Mouse (Mus musculus) midbrain, postnatal 0 days (tissue): ENCODE results near the gene Pdxp. TPM values are rescaled to one million over a fixed set of nuclear protein-coding genes. Genes with fewer than 3 reads are reported as not detected.

Experiments used
- ATAC-seq: fragments of 200-750 bp; cut with Nextera tagmentation; 2 replicates; pipeline ENCODE4 v1.8.0; 2017; ENCODE audit warnings: moderate number of reproducible peaks, mild to moderate bottlenecking, moderate TSS enrichment, moderate library complexity; ENCODE audit not compliant: low FRiP score
- DNase-seq: peaks from one replicate; pipeline ENCODE4 v3.0.0-alpha.2; 2015; ENCODE audit warnings: low spot score
- H3K27ac ChIP-seq: fragments of 300-500 bp; sonication (generic); 2 replicates; pipeline ENCODE4 v1.5.1; 2014; ENCODE audit warnings: low read depth, mild to moderate bottlenecking, low read length, mixed read lengths
- H3K27me3 ChIP-seq: fragments of 300-500 bp; sonication (generic); 2 replicates; pipeline ENCODE4 v1.6.1; 2014; ENCODE audit warnings: low read length, control low read depth, mixed read lengths; ENCODE audit not compliant: insufficient read depth
- H3K36me3 ChIP-seq: fragments of 300-500 bp; sonication (generic); 2 replicates; pipeline ENCODE4 v1.6.1; 2014; ENCODE audit warnings: low read length, control low read depth, mixed read lengths; ENCODE audit not compliant: insufficient read depth
- H3K4me1 ChIP-seq: fragments of 300-500 bp; sonication (generic); 2 replicates; pipeline ENCODE4 v1.6.1; 2014; ENCODE audit warnings: mild to moderate bottlenecking, control low read depth, antibody characterized with exemption, low read length, mixed read lengths; ENCODE audit not compliant: insufficient read depth
- H3K4me2 ChIP-seq: fragments of 300-500 bp; sonication (generic); 2 replicates; pipeline ENCODE4 v1.6.1; 2014; ENCODE audit warnings: low read depth, mild to moderate bottlenecking, low read length, mixed read lengths; ENCODE audit not compliant: poor library complexity, severe bottlenecking
- H3K4me3 ChIP-seq: fragments of 300-500 bp; sonication (generic); 2 replicates; pipeline ENCODE4 v1.5.1; 2014; ENCODE audit warnings: low read depth, mild to moderate bottlenecking, low read length, moderate library complexity
- H3K9ac ChIP-seq: fragments of 300-500 bp; sonication (generic); replicated peaks from 2 replicates; pipeline ENCODE4 v1.6.1; 2014; ENCODE audit warnings: mild to moderate bottlenecking, low read length, moderate library complexity, mixed read lengths; ENCODE audit not compliant: poor library complexity, severe bottlenecking
- H3K9me3 ChIP-seq: fragments of 300-500 bp; sonication (generic); 2 replicates; pipeline ENCODE4 v1.6.1; 2016; ENCODE audit warnings: low read length, control low read depth
- CTCF ChIP-seq: IDR thresholded peaks from 2 replicates; pipeline ENCODE4 v1.5.1; 2016; ENCODE audit warnings: antibody characterized with exemption, mild to moderate bottlenecking
- WGBS: fragments of 180-500 bp; shearing (Covaris S2); extraction: QIAGEN DNeasy Blood & Tissue Kit; methylation state at CpG from one replicate; pipeline ENCODE4 v1.1.7; 2014; 5-methylcytosine and 5-hydroxymethylcytosine counted together
- polyA plus RNA-seq: library from polyadenylated mRNA; unstranded; fragments of >200 nt; fragmentation: Nextera tagmentation; extraction: Ambion mirVana; gene quantifications from 2 replicates; pipeline ENCODE4 v1.2.1, GENCODE M21; 2015
- total RNA-seq: library from RNA; depleted of rRNA; stranded (reverse); fragments of >200 nt; gene quantifications from 2 replicates; pipeline ENCODE4 v1.2.3, GENCODE M21; 2014

Gene Pdxp
- total and polyA plus RNA-seq, 2 experiments from 2014 or later = 181 to 350 TPM

DNA sequence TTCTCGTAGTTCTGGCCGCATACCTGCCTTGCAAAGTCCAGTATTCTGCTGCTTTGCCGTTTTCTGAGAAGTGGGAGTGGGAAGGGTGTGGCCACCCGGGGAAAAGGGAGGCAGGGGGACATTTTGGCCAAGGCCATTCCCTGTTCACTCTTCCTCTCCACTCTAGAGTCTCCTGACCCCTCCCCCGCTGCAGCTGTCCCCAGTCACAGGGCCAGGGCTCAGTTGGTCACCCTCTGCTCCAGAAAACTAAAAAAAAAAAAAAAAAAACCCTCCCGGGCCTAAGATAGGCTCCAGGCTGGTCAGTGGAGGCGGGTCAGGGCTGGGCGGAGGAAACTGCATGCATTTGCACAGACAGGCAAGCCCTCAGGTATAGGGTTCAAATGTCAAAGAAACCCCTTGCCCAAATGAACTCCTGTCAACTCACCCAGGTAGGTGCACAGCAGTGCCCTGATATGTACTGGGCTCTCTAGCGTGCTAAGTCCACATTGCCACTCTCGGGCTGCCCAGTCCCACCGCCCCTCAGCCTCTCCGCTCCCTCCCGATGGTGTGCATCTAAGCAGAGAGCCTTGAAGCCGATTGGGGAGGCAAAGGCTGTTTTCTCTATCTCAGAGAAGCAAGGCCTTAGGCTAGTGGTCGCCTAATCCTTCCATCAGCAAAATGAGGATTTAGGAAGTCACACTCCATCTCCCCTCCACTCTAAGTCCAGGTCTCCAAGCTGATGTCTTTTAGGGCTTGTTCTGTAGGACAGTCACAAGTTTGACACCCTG is 13.5 kb downstream of the Pdxp start:
- ATAC-seq = no peak

GRCm38 (mm10) chr15:78927788-78928457 is 14.2 kb downstream of the Pdxp start:
- peak overlapping the region; percentile 53 for H3K4me2 ChIP-seq
- peak overlapping the region; percentile 27 for H3K4me3 ChIP-seq
- no peaks in the 10 kb centered on the region for H3K36me3 ChIP-seq
- H3K27me3 ChIP-seq = peaks cover 9% of the 10 kb centered on the region
- peak; percentile 24 for DNase-seq
- H3K9ac ChIP-seq = no peak overlapping the region
- WGBS = under 1% methylated on average over 32 of the region's 35 CpGs
- no peak overlapping the region; the same call in 1 of the 2 replicates for H3K27ac ChIP-seq
- no peak for ATAC-seq
- H3K9me3 ChIP-seq = no peaks in the 10 kb centered on the region
- no peak for TF ChIP-seq CTCF
- H3K4me1 ChIP-seq = 0 out of 2 replicates have a peak, but pooled peaks cover 4% of the 10 kb centered on the region

More for the DNA sequence above, 13.5 kb downstream of the Pdxp start:
- H3K4me3 ChIP-seq = peak overlapping the region; percentile 27; the same call in 1 of the 2 replicates
- H3K9ac ChIP-seq = no peak overlapping the region; the same call in 1 of the 2 replicates
- no peaks in the 10 kb centered on the region for H3K9me3 ChIP-seq
- no peak overlapping the region for H3K27ac ChIP-seq
- peak overlapping the region; percentile 53; the same call in 1 of the 2 replicates for H3K4me2 ChIP-seq
- H3K36me3 ChIP-seq = no peaks in the 10 kb centered on the region
- H3K27me3 ChIP-seq = peaks cover 9% of the 10 kb centered on the region
- 25% methylated on average over 15 of the region's 15 CpGs for WGBS
- no peak for DNase-seq
- no peak for TF ChIP-seq CTCF
- H3K4me1 ChIP-seq = 0 out of 2 replicates have a peak, but pooled peaks cover 4% of the 10 kb centered on the region

GRCm38 (mm10) chr15:78928539-78928938 is 14.8 kb downstream of the Pdxp start:
- DNase-seq (no peak), ATAC-seq (no peak)
- Histone ChIP-seq H3K4me1 (0 out of 2 replicates have a peak, but pooled peaks cover 4% of the 10 kb centered on the region), H3K9me3 (no peaks in the 10 kb centered on the region), H3K4me2 (peak overlapping the region; percentile 53), H3K36me3 (no peaks in the 10 kb centered on the region), H3K27me3 (peaks cover 9% of the 10 kb centered on the region), H3K9ac (no peak overlapping the region), H3K4me3 (no peak overlapping the region), H3K27ac (no peak overlapping the region)
- WGBS = 46% methylated on average over 8 of the region's 8 CpGs
- TF ChIP-seq CTCF = no peak

DNA sequence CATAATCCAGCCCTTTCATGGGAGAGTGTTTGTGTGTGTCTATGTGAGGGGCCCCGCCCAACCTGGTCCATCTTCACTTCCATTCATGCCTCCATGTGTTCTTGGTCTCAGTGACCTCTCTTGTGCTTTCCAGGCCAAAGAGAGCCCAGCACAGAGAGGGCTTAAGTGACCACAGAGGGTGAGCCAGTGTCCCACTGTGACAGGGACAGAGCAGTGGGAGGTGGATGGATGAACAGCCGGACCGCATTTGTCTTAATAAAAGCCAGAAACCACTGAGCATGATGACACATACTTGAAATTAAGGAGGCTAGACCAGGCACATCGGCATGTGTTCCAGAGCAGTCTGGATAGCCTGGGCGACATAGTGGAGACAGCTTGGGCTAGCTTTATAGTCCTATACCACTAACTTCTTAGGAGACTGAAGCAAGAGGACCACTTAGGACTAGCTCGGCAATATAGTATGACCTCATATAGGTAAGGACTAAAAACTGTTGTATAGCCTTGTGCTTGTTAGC is 16.5 kb downstream of the Pdxp start:
- DNase-seq = no peak
- H3K27ac ChIP-seq = no peak overlapping the region
- WGBS = 90% methylated on average over 6 of the region's 6 CpGs
- H3K4me3 ChIP-seq = no peak overlapping the region
- no peaks in the 10 kb centered on the region for H3K36me3 ChIP-seq
- no peak for TF ChIP-seq CTCF
- no peak overlapping the region for H3K9ac ChIP-seq
- no peaks in the 10 kb centered on the region for H3K9me3 ChIP-seq
- ATAC-seq = no peak
- peaks cover 9% of the 10 kb centered on the region for H3K27me3 ChIP-seq
- no peak overlapping the region for H3K4me2 ChIP-seq
- H3K4me1 ChIP-seq = 0 out of 2 replicates have a peak, but pooled peaks cover 4% of the 10 kb centered on the region

- no peak for ATAC-seq
- H3K9me3 ChIP-seq = no peaks in the 10 kb centered on the region
- peaks cover 9% of the 10 kb centered on the region for H3K27me3 ChIP-seq
- TF ChIP-seq CTCF = no peak
- H3K9ac ChIP-seq = no peak overlapping the region
- 97% methylated on average over 7 of the region's 7 CpGs for WGBS
- peaks cover 8% of the 10 kb centered on the region; the same call in 1 of the 2 replicates for H3K4me1 ChIP-seq
- H3K27ac ChIP-seq = no peak overlapping the region
- H3K4me3 ChIP-seq = no peak overlapping the region
- no peaks in the 10 kb centered on the region for H3K36me3 ChIP-seq
- DNase-seq = no peak
- H3K4me2 ChIP-seq = no peak overlapping the region
These were observed 17.2 kb downstream of the Pdxp start for GRCm38 (mm10) chr15:78930801-78931426.
